Mouse (Mus musculus) kidney, adult 2 months (tissue): ENCODE measurements around the gene Vax2. TPM values are rescaled to one million over a fixed set of nuclear protein-coding genes. Genes with fewer than 3 reads are reported as not detected.

ENCODE experiments used
- DNase-seq: peaks from one replicate; pipeline ENCODE4 v3.0.0; 2021
- H3K27ac ChIP-seq: fragments of 200-500 bp; 2 replicates; pipeline ENCODE4 v1.5.1; 2012; ENCODE audit warnings: low read depth, low read length, control low read depth, inconsistent platforms; ENCODE audit not compliant: insufficient read depth
- H3K27me3 ChIP-seq: fragments of 200-500 bp; replicated peaks from 2 replicates; pipeline ENCODE4 v1.6.1; 2012; ENCODE audit warnings: mild to moderate bottlenecking, moderate library complexity, low read length, inconsistent platforms; ENCODE audit not compliant: control insufficient read depth, insufficient read depth
- H3K36me3 ChIP-seq: fragments of 200-500 bp; 2 replicates; pipeline ENCODE4 v1.6.1; 2012; ENCODE audit warnings: mild to moderate bottlenecking, moderate library complexity, low read length, inconsistent platforms; ENCODE audit not compliant: control insufficient read depth, insufficient read depth
- H3K4me1 ChIP-seq: fragments of 200-500 bp; 2 replicates; pipeline ENCODE4 v1.6.1; 2011; ENCODE audit warnings: low read length; ENCODE audit not compliant: control insufficient read depth, insufficient read depth
- H3K4me3 ChIP-seq: fragments of 200-500 bp; 2 replicates; pipeline ENCODE4 v1.5.1; 2011; ENCODE audit warnings: mild to moderate bottlenecking, low read depth, low read length, control low read depth; ENCODE audit not compliant: insufficient read depth
- CTCF ChIP-seq: fragments of 200-500 bp; conservative IDR thresholded peaks from 2 replicates; pipeline ENCODE4 v1.5.1; 2011; ENCODE audit warnings: low read depth, mild to moderate bottlenecking, control low read depth, low read length, moderate library complexity, mixed read lengths; ENCODE audit not compliant: insufficient read depth, insufficient read length
- POLR2A ChIP-seq: fragments of 200-500 bp; IDR thresholded peaks from one replicate; pipeline ENCODE4 v1.6.1; 2011; ENCODE audit warnings: low read depth, low read length, control low read depth
- WGBS: fragments of 180-500 bp; shearing (Covaris S2); methylation state at CpG from one replicate; pipeline ENCODE4 v1.1.7; 2018; 5-methylcytosine and 5-hydroxymethylcytosine counted together
- polyA plus RNA-seq: library from polyadenylated mRNA; depleted of rRNA; stranded (reverse); fragments of >200 nt; gene quantifications from 2 replicates; pipeline ENCODE4 v1.2.3, GENCODE M21; 2012

Gene Vax2
- polyA plus RNA-seq, 1 experiment = not detected

GRCm38 (mm10) chr6:83762344-83762743 lies 51.3 kb downstream of the Vax2 start, which contains the start of gene Ankrd53:
Gene Ankrd53, plus strand, starts transcription at chr6:83762644.
- Histone ChIP-seq H3K27me3 (no peaks in the 10 kb centered on the region), H3K4me1 (no peaks in the 10 kb centered on the region), H3K36me3 (no peaks in the 10 kb centered on the region), H3K27ac (no peak within 1 kb of the TSS), H3K4me3 (peak within 1 kb of the TSS; percentile 18; the same call in 1 of the 2 replicates)
- WGBS = 32% methylated on average over 6 of the region's 6 CpGs
- DNase-seq = no peak
- TF ChIP-seq POLR2A = no peak
- no peak for TF ChIP-seq CTCF

GRCm38 (mm10) chr6:83762880-83763431 lies 51.9 kb downstream of the Vax2 start:
- TF ChIP-seq POLR2A (no peak), CTCF (peak; percentile 31)
- Histone ChIP-seq H3K4me3 (peak overlapping the region; percentile 18; the same call in 1 of the 2 replicates), H3K27me3 (no peaks in the 10 kb centered on the region), H3K27ac (no peak overlapping the region), H3K4me1 (no peaks in the 10 kb centered on the region), H3K36me3 (no peaks in the 10 kb centered on the region)
- DNase-seq = peak; percentile 43
- 3% methylated on average over 35 of the region's 35 CpGs for WGBS

- no peaks in the 10 kb centered on the region for H3K36me3 ChIP-seq
- WGBS = 89% methylated on average over 3 of the region's 3 CpGs
- H3K27me3 ChIP-seq = no peaks in the 10 kb centered on the region
- TF ChIP-seq CTCF (no peak), POLR2A (no peak)
- no peak for DNase-seq
- no peak overlapping the region for H3K4me3 ChIP-seq
- H3K27ac ChIP-seq = no peak overlapping the region
- H3K4me1 ChIP-seq = no peaks in the 10 kb centered on the region
Observed at GRCm38 (mm10) chr6:83766982-83767381, 55.9 kb downstream of the Vax2 start.

GRCm38 (mm10) chr6:83768485-83768884 lies 57.4 kb downstream of the Vax2 start:
- Histone ChIP-seq H3K4me3 (no peak overlapping the region), H3K27me3 (no peaks in the 10 kb centered on the region), H3K4me1 (no peaks in the 10 kb centered on the region), H3K27ac (no peak overlapping the region), H3K36me3 (no peaks in the 10 kb centered on the region)
- no peak for DNase-seq
- 50% methylated on average over 5 of the region's 5 CpGs for WGBS
- TF ChIP-seq POLR2A (no peak), CTCF (no peak)

GRCm38 (mm10) chr6:83774126-83774525 lies 63.1 kb downstream of the Vax2 start:
- Histone ChIP-seq H3K27ac (no peak overlapping the region), H3K27me3 (no peaks in the 10 kb centered on the region), H3K36me3 (no peaks in the 10 kb centered on the region), H3K4me3 (no peak overlapping the region), H3K4me1 (peaks cover 3% of the 10 kb centered on the region; the same call in 1 of the 2 replicates)
- DNase-seq = no peak
- WGBS = 51% methylated on average over 9 of the region's 9 CpGs
- TF ChIP-seq POLR2A (no peak), CTCF (no peak)

- H3K4me3 ChIP-seq = peak overlapping the region; percentile 92
- peak overlapping the region; percentile 17; the same call in 1 of the 2 replicates for H3K27ac ChIP-seq
- TF ChIP-seq POLR2A (no peak), CTCF (no peak)
- no peak for DNase-seq
- no peaks in the 10 kb centered on the region for H3K27me3 ChIP-seq
- peaks cover 3% of the 10 kb centered on the region; the same call in 1 of the 2 replicates for H3K4me1 ChIP-seq
- WGBS = 2% methylated on average over 14 of the region's 14 CpGs
- H3K36me3 ChIP-seq = no peaks in the 10 kb centered on the region
Observed at GRCm38 (mm10) chr6:83774781-83775563, 63.9 kb downstream of the Vax2 start.

- peaks cover 3% of the 10 kb centered on the region; the same call in 1 of the 2 replicates for H3K4me1 ChIP-seq
- H3K27me3 ChIP-seq = no peaks in the 10 kb centered on the region
- H3K4me3 ChIP-seq = peak within 1 kb of the TSS; percentile 92
- TF ChIP-seq CTCF (peak; percentile 84), POLR2A (no peak)
- peak within 1 kb of the TSS; percentile 72 for H3K27ac ChIP-seq
- peak; percentile 93 for DNase-seq
- H3K36me3 ChIP-seq = no peaks in the 10 kb centered on the region
- WGBS = under 1% methylated on average over 45 of the region's 45 CpGs
Observed at GRCm38 (mm10) chr6:83775638-83776293, 64.7 kb downstream of the Vax2 start, which contains the start of gene Tex261. Gene Tex261, minus strand, starts transcription at chr6:83775813.
